Mouse (Mus musculus) heart, postnatal 0 days (tissue): Measurements from ENCODE around the gene Mlycd.

Experiments used
- CTCF ChIP-seq: IDR thresholded peaks from 2 replicates; pipeline ENCODE4 v1.5.1; 2016; ENCODE audit warnings: antibody characterized with exemption, control low read depth, low read depth
- EP300 ChIP-seq: IDR thresholded peaks from 2 replicates; pipeline ENCODE4 v1.6.1; 2016; ENCODE audit warnings: antibody characterized with exemption, low read depth

DNA sequence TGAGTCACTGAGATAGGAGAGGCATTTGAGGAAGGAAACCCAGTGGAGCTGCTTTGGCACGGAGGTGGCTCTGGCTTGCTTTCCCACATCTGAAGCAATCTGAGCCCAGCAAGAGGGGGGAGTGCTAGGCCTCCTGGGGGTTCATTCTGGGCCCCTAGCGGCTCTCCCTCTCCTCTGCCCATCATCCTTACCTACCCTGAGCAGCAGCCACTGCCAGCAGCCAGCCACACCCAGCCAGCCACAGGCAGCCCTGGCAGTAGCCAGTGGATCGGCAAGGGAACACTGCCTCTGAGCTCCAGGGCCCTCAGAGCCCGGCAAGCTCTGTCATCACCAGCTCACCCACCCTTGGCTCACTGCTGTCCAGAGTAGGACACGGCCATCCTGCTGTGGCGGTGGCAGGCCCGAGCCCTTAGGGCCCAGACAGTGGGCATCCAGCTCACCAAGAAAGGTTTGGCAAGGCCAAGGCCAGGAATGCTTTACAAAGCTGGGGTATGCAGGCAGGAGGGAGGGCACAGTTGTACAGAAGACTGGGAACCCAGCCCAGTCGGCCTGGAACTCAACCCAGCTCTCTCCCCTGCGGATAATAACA is 27.5 kb downstream of the Mlycd start:
- no peak for TF ChIP-seq EP300
- no peak for TF ChIP-seq CTCF
